Mouse (Mus musculus) embryonic facial prominence, embryonic 15.5 days (tissue): ENCODE data around the gene Ebf1. TPM values are rescaled to one million over a fixed set of nuclear protein-coding genes. Genes with fewer than 3 reads are reported as not detected.

Experiments
- ATAC-seq: fragments of 200-750 bp; cut with Nextera tagmentation; 2 replicates; pipeline ENCODE4 v1.8.0; 2017; ENCODE audit warnings: low read depth, moderate TSS enrichment; ENCODE audit not compliant: insufficient number of reproducible peaks, low FRiP score, low TSS enrichment
- H3K27ac ChIP-seq: fragments of 300-500 bp; sonication (generic); replicated peaks from 2 replicates; pipeline ENCODE4 v1.5.1; 2015; ENCODE audit warnings: mild to moderate bottlenecking, inconsistent platforms
- H3K27me3 ChIP-seq: fragments of 300-500 bp; sonication (generic); 2 replicates; pipeline ENCODE4 v1.6.1; 2015; ENCODE audit warnings: inconsistent platforms
- H3K36me3 ChIP-seq: fragments of 300-500 bp; sonication (generic); 2 replicates; pipeline ENCODE4 v1.6.1; 2015; ENCODE audit warnings: mild to moderate bottlenecking, inconsistent platforms
- H3K4me1 ChIP-seq: fragments of 300-500 bp; sonication (generic); 2 replicates; pipeline ENCODE4 v1.6.1; 2015; ENCODE audit warnings: inconsistent platforms
- H3K4me2 ChIP-seq: fragments of 300-500 bp; sonication (generic); replicated peaks from 2 replicates; pipeline ENCODE4 v1.6.1; 2015; ENCODE audit warnings: mild to moderate bottlenecking, inconsistent platforms
- H3K4me3 ChIP-seq: fragments of 300-500 bp; sonication (generic); replicated peaks from 2 replicates; pipeline ENCODE4 v1.5.1; 2015; ENCODE audit warnings: mild to moderate bottlenecking, inconsistent platforms
- H3K9ac ChIP-seq: fragments of 300-500 bp; sonication (generic); 2 replicates; pipeline ENCODE4 v1.6.1; 2015; ENCODE audit warnings: inconsistent platforms
- H3K9me3 ChIP-seq: fragments of 300-500 bp; sonication (generic); replicated peaks from 2 replicates; pipeline ENCODE4 v1.6.1; 2016; ENCODE audit warnings: inconsistent platforms
- WGBS: fragments of 180-500 bp; shearing (Covaris S2); methylation state at CpG from one replicate; pipeline ENCODE4 v1.1.7; 2015; 5-methylcytosine and 5-hydroxymethylcytosine counted together
- polyA plus RNA-seq: library from polyadenylated mRNA; unstranded; fragments of >200 nt; fragmentation: Nextera tagmentation; extraction: Ambion mirVana; gene quantifications from 2 replicates; pipeline ENCODE4 v1.2.1, GENCODE M21; 2015

Ebf1 gene
- polyA plus RNA-seq, 1 experiment from 2014 or later = 65.7 TPM

DNA sequence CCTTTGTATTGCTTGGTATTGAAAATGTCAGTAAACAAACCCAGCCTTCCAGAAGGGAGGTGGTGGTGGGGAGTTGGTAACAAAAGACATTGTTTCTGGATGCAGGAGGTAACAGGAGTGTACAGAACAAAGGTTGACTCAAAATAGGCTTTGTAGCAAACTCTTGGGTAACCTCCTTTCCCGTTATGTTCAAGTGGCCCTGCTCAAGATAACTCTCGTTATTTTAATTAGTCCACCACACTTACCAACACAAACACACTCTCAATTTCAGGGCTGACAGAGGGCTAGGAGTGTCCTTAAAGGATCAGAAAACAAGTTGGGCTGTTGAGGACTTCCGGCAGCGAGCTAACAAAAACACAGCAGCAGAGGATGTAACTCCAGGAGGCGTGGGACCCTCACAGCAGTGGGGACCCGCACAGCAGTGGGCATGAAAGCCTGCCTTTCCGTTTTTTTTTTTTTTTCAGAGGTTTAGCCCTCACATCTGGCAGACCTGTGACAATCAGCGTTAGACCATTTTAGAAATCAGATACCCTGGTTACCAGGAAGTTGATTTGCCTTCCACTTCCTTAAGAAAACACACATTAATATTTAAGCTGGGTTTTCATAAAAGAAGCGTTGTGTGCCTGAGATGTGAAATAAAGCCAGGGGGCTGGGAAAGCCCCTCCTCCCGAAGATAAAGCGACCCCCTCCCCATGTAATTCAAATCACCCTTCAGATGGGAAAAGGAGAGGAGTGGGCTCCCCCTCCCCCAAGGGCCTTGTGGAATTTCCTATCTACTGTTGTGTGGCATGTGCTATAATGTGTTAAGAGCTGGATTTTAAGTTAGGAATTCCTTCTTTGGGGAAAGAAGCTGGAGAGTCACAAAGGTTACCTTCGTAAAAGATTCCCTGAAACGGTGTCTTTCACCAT lies 90.5 kb downstream of the Ebf1 start:
- Histone ChIP-seq H3K27me3 (no peaks in the 10 kb centered on the region), H3K4me3 (no peak overlapping the region), H3K36me3 (no peaks in the 10 kb centered on the region), H3K27ac (0 out of 2 replicates have a peak overlapping the region, but pooled peaks have one; percentile 44), H3K4me1 (0 out of 2 replicates have a peak, but pooled peaks cover 4% of the 10 kb centered on the region), H3K4me2 (no peak overlapping the region), H3K9ac (no peak overlapping the region), H3K9me3 (no peaks in the 10 kb centered on the region)
- ATAC-seq = no peak; the same call in 1 of the 2 replicates
- 15% methylated on average over 13 of the region's 13 CpGs for WGBS

DNA sequence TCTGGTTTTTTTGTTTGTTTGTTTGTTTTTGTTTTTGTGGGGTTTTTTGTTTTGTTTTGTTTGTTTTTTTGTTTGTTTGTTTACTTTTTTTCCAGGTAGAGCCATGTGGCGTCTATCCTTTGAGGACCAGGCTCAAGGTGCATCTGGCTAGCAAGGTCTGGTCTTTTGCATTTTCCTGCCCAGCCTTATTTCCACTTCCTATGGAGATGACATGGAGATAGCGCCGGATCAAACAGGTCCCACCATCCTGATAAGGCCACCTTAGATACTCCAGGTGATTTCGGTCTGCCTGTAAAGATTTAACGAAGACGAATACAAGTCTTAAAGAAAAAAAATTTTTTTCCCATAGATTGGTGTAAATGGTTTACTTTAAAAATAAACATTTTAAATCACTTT lies 91.2 kb downstream of the Ebf1 start:
- 75% methylated on average over 6 of the region's 6 CpGs for WGBS
- H3K4me1 ChIP-seq = 0 out of 2 replicates have a peak, but pooled peaks cover 4% of the 10 kb centered on the region

DNA sequence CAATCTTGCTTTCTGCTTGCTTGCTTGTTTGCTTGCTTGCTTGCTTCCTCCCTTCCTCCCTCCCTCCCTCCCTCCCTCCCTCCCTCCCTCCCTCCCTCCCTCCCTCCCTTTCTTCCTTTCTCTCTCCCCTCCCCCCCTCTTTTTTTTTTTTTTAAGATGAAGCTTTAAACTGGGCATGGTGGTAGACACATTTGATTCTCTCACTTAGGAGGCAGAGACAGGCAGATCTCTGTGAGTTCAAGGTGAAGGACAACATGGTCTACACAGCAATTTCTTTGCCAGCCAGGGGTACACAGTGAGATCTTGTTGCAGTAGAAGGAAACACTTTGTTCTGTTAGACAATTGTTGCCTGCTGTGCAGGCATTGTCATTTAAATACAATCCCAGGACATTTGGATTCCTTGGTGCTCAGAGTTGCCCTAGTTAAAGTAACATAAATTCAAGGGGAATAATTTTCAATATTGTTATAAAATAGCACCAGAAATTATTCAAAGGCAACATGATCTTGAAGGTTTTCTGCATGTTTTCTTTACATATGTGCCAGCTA lies 92.0 kb downstream of the Ebf1 start:
- no peaks in the 10 kb centered on the region for H3K9me3 ChIP-seq
- H3K27me3 ChIP-seq = no peaks in the 10 kb centered on the region
- H3K36me3 ChIP-seq = no peaks in the 10 kb centered on the region
- H3K27ac ChIP-seq = no peak overlapping the region
- no peak for ATAC-seq
- H3K4me1 ChIP-seq = 0 out of 2 replicates have a peak, but pooled peaks cover 4% of the 10 kb centered on the region
- H3K4me2 ChIP-seq = no peak overlapping the region
- no peak overlapping the region for H3K9ac ChIP-seq
- no peak overlapping the region for H3K4me3 ChIP-seq

More for the DNA sequence above, 91.2 kb downstream of the Ebf1 start:
- Histone ChIP-seq H3K9me3 (no peaks in the 10 kb centered on the region), H3K27me3 (no peaks in the 10 kb centered on the region), H3K4me2 (no peak overlapping the region), H3K9ac (no peak overlapping the region), H3K4me3 (no peak overlapping the region), H3K27ac (0 out of 2 replicates have a peak overlapping the region, but pooled peaks have one; percentile 44), H3K36me3 (no peaks in the 10 kb centered on the region)
- no peak for ATAC-seq

DNA sequence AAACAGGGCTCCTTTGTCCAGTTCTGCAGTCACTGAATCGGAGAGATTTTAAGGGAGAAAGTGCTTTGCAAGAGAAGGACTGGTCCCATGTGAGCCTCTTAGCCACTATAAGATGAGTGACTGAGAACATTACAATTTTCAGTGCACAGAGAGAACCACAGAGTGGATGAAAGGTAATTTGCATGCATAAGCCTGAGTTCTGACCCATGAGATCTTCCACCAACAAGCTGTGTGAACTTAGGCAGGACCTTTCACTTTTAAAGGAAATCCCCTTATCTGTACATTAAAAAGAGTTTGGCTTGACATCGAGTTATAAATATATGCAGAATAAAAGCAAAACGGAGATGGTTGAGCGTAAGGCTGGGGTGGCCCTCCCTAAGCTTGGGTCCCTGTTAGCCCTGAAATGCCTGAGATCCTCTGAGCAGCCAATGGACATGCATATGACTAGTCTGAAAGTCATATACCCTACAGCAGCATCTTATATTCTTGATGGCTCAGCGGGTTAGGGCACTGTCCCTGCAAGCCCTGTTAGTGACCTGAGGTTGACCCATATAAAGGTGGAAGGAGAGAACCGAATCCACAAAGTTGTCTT lies 92.8 kb downstream of the Ebf1 start:
- WGBS = 69% methylated on average over 6 of the region's 6 CpGs
- 0 out of 2 replicates have a peak overlapping the region, but pooled peaks have one; percentile 23 for H3K27ac ChIP-seq
- no peak for ATAC-seq

DNA sequence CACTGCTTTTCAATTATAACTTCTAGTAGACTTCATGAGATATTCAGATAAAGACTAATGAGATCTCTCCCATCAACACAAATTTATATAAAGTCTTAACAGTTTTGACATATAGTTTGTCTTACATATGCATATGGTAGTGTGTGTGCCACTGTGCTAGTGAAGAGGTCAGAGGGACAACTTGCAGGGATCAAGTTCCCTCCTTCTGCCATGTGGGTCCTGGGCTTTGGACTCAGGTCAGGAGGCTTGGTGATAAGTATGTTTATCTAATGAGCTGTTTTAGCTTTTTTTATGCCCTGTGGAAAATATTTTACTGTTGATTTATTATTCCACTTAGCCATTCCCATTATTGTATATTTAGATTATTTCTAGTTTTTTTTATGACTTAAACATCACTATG lies 93.7 kb downstream of the Ebf1 start:
- no peaks in the 10 kb centered on the region for H3K9me3 ChIP-seq
- H3K27me3 ChIP-seq = no peaks in the 10 kb centered on the region
- H3K9ac ChIP-seq = no peak overlapping the region
- no peak overlapping the region for H3K27ac ChIP-seq
- no peak overlapping the region for H3K4me2 ChIP-seq
- peaks cover 8% of the 10 kb centered on the region for H3K4me1 ChIP-seq
- no peaks in the 10 kb centered on the region for H3K36me3 ChIP-seq
- H3K4me3 ChIP-seq = no peak overlapping the region
- no peak for ATAC-seq

More for the DNA sequence above, 92.8 kb downstream of the Ebf1 start:
- H3K4me2 ChIP-seq = no peak overlapping the region
- no peaks in the 10 kb centered on the region for H3K9me3 ChIP-seq
- no peak overlapping the region for H3K9ac ChIP-seq
- no peaks in the 10 kb centered on the region for H3K27me3 ChIP-seq
- H3K4me3 ChIP-seq = no peak overlapping the region
- H3K4me1 ChIP-seq = 0 out of 2 replicates have a peak, but pooled peaks cover 4% of the 10 kb centered on the region
- H3K36me3 ChIP-seq = no peaks in the 10 kb centered on the region

DNA sequence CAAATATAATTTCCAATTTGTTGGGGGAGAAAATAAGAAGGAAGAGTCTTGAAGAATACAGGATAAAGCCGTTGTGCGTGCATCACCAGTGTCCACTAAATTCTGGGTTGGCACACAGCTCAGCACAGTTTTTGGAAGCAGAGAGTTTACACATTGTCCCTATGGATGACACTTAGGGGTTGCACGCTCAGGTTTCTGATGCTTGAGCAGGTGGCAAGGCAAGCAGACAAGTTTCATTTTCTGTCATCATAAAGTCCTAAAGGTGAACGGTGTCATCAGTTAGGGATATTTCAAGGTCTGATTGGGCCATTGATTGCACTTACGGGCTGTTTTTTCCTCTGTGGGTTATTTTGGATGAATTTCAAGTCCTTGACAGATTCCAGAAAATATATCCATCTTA lies 97.1 kb downstream of the Ebf1 start:
- WGBS = 83% methylated on average over 5 of the region's 5 CpGs

DNA sequence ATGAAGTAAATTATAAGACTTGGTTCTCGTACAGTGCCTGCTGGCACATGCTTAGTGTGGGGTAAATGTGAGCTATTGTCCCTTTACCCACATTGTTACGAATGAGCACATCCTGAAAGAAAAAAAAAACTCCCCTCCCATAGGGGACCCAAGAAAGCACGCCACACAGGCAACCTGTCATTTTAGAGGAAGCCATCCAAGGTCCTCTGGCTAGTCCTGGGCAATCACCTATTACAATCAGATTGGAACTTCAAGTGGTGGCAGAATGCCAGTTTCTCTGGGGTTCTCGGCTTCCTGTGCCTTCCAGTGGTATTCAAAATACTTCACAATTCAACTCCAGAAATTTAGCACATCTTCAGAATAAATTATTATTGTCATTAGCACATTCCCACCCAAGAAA lies 98.7 kb downstream of the Ebf1 start:
- no peaks in the 10 kb centered on the region for H3K36me3 ChIP-seq
- no peak overlapping the region for H3K4me2 ChIP-seq
- peaks cover 5% of the 10 kb centered on the region for H3K4me1 ChIP-seq
- no peak for ATAC-seq
- WGBS = 49% methylated on average over 4 of the region's 4 CpGs
- no peak overlapping the region for H3K4me3 ChIP-seq
- H3K9ac ChIP-seq = no peak overlapping the region
- H3K9me3 ChIP-seq = no peaks in the 10 kb centered on the region
- H3K27me3 ChIP-seq = no peaks in the 10 kb centered on the region
- no peak overlapping the region for H3K27ac ChIP-seq

More for the DNA sequence above, 97.1 kb downstream of the Ebf1 start:
- Histone ChIP-seq H3K4me3 (no peak overlapping the region), H3K9me3 (no peaks in the 10 kb centered on the region), H3K27me3 (no peaks in the 10 kb centered on the region), H3K4me1 (peaks cover 5% of the 10 kb centered on the region), H3K36me3 (no peaks in the 10 kb centered on the region), H3K27ac (no peak overlapping the region), H3K4me2 (no peak overlapping the region), H3K9ac (no peak overlapping the region)
- no peak for ATAC-seq

DNA sequence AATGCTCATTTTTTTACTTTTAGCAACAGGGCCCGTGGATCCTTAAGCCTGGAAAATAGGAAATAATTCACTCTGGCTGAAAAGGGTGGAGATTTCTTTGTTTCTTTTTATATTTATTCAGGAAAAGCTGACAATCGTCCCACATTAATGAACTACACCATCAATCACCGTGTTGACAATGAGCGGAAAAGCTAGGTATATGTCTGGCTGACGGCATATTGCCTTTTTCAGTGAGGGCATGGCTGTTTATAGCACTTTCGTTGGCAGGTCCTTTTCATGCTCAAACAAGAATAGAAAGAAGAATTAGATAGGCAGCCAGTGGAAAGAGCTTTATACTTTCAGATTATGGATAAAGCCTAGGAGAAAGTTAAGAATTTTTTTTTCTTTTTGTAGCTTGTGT lies 99.8 kb downstream of the Ebf1 start:
- 67% methylated on average over 6 of the region's 6 CpGs for WGBS
- no peak overlapping the region for H3K9ac ChIP-seq
- peaks cover 5% of the 10 kb centered on the region for H3K4me1 ChIP-seq
- no peaks in the 10 kb centered on the region for H3K9me3 ChIP-seq
- H3K4me3 ChIP-seq = no peak overlapping the region
- no peak overlapping the region for H3K4me2 ChIP-seq
- no peaks in the 10 kb centered on the region for H3K27me3 ChIP-seq
- ATAC-seq = no peak
- H3K27ac ChIP-seq = no peak overlapping the region
- H3K36me3 ChIP-seq = no peaks in the 10 kb centered on the region

DNA sequence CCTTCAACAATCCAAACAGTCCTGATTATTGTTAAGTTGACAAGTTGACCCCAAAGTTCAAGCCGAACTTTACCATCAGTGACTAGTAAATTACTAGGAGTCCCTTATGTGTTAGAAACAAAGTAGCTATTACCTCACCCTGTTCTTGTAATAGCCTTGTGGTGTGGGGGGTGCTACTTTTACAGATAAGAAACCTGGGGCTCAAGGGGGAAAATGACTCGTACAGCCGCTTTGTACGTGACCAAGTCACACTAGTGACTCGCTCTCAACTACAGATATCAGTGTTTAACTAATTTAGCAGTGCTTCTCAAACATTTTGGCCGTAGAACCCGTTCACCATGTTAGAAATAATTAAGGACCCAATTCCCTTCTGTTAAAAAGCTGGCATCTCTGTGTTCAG lies 100.5 kb downstream of the Ebf1 start:
- no peaks in the 10 kb centered on the region for H3K36me3 ChIP-seq
- ATAC-seq = no peak
- no peak overlapping the region for H3K4me3 ChIP-seq
- H3K27me3 ChIP-seq = no peaks in the 10 kb centered on the region
- no peak overlapping the region for H3K27ac ChIP-seq
- no peaks in the 10 kb centered on the region for H3K9me3 ChIP-seq
- H3K9ac ChIP-seq = no peak overlapping the region
- H3K4me1 ChIP-seq = peaks cover 5% of the 10 kb centered on the region
- WGBS = 61% methylated on average over 7 of the region's 7 CpGs
- H3K4me2 ChIP-seq = no peak overlapping the region

DNA sequence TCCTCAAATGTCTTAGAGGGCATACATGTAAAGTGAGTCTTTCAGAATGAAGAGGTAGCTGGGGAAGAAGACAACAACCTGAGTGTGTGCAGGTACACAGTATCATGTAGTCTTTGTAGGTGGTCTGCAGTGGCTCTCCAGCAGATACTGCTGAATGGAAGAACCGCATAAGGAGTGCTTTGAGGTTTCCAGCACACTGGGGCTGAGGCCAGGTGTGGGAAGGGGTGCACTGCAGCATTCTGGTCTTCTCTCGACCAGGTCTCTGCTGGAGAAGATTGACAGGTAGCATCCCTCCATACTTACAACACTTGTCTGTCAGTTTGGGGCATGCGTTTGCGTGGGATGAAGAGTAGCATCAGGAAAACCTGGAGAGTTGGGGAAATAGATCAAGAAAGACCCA lies 104.9 kb downstream of the Ebf1 start:
- Histone ChIP-seq H3K9ac (no peak overlapping the region), H3K27me3 (no peaks in the 10 kb centered on the region), H3K9me3 (no peaks in the 10 kb centered on the region), H3K4me3 (no peak overlapping the region), H3K4me2 (no peak overlapping the region), H3K4me1 (0 out of 2 replicates have a peak, but pooled peaks cover 5% of the 10 kb centered on the region), H3K27ac (no peak overlapping the region), H3K36me3 (no peaks in the 10 kb centered on the region)
- no peak for ATAC-seq
- 86% methylated on average over 4 of the region's 4 CpGs for WGBS

DNA sequence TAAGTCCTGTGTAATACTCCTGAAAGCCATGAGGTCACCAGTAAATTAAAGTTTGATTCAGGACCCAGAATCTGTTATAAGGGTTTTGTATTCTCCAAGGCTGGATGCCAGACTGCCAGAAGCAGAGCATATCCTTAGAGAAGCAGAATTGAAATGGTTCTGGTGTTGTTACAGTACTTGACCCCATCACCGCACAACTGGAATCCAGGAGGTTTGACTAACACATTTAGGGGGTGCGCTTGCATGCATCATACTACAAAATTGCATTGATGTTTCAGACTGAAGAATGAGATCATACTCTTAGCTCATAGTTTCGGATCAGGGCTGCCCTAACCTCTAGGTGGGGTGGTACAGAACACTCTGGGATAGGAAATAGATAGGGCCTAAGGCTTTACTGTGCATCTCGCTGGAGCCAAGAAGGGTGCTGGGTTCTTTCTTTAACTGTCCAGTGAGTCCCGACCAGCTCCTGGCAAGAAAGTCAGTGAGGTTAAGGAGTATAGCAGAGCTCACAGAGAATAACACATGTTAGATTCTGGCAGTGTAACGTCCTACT lies 106.9 kb downstream of the Ebf1 start:
- Histone ChIP-seq H3K9me3 (no peaks in the 10 kb centered on the region), H3K9ac (no peak overlapping the region), H3K36me3 (no peaks in the 10 kb centered on the region), H3K27ac (no peak overlapping the region), H3K27me3 (no peaks in the 10 kb centered on the region), H3K4me3 (no peak overlapping the region), H3K4me1 (peaks cover 8% of the 10 kb centered on the region; the same call in 1 of the 2 replicates), H3K4me2 (no peak overlapping the region)
- no peak for ATAC-seq
- 74% methylated on average over 6 of the region's 6 CpGs for WGBS
